Comparison of ENCODE assay signal across 8 mouse cellular contexts in genomic region chr6:52172501-52172900, GRCm38 (mm10). TPM values are rescaled to one million over a fixed set of nuclear protein-coding genes. Genes with fewer than 3 reads are reported as not detected.
A peak's percentile ranks its signal among the peaks of the same experiment; 100 is the strongest.
DNase-seq lines count a peak whose midpoint lies in the region; ATAC-seq and TF ChIP-seq lines count a peak whose summit lies in the region.

No protein-coding gene starts in this region.

- peak overlapping the region; percentile 75 for H3K27ac ChIP-seq in gastrocnemius, adult 2 months
- peak overlapping the region; percentile 93 for H3K27ac ChIP-seq in intestine, embryonic 16.5 days (ENCODE audit: low read length)
- H3K27ac ChIP-seq in liver, embryonic 16.5 days (ENCODE audit: low read length): no peak overlapping the region
- H3K27ac ChIP-seq in small intestine, adult 2 months (ENCODE audit: insufficient read depth, low read depth, low read length): peak overlapping the region; percentile 66

- H3K4me2 ChIP-seq in intestine, embryonic 16.5 days (ENCODE audit: low read depth, low read length): peak overlapping the region; percentile 79
- peak overlapping the region; percentile 34 for H3K4me2 ChIP-seq in liver, embryonic 16.5 days (ENCODE audit: low read depth, low read length)

- peak; percentile 96 for DNase-seq in 3T3-L1 (ENCODE audit: low read depth, low spot score)
- DNase-seq in adrenal gland, postnatal 14 days: peak; percentile 97
- DNase-seq in gastrocnemius, adult 2 months: peak; percentile 90
- no peak for DNase-seq in frontal cortex, postnatal 36 days (ENCODE audit: low spot score in 2 of 2)
- no peak for DNase-seq in left cerebral cortex, adult 11 months (ENCODE audit: low spot score)

- WGBS in intestine, embryonic 16.5 days: 2% methylated on average over 35 of the region's 35 CpGs
- WGBS in liver, embryonic 16.5 days (ENCODE audit: insufficient replicate concordance): 5% methylated on average over 35 of the region's 35 CpGs
- WGBS in small intestine, adult 2 months: 24% methylated on average over 35 of the region's 35 CpGs

- intact Hi-C loops in gastrocnemius, adult 2 months (cut with DNase I): no loop called here

- peak overlapping the region; percentile 71 for H3K4me3 ChIP-seq in gastrocnemius, adult 2 months
- H3K4me3 ChIP-seq in intestine, embryonic 16.5 days (ENCODE audit: low read length): peak overlapping the region; percentile 47
- peak overlapping the region; percentile 32 for H3K4me3 ChIP-seq in liver, embryonic 16.5 days (ENCODE audit: low read depth, low read length)
- peak overlapping the region; percentile 46 for H3K4me3 ChIP-seq in small intestine, adult 2 months (ENCODE audit: low read depth, low read length)

- H3K9me3 ChIP-seq in intestine, embryonic 16.5 days (ENCODE audit: control insufficient read depth, low read length): no peaks in the 10 kb centered on the region
- H3K9me3 ChIP-seq in liver, embryonic 16.5 days (replicated peaks; ENCODE audit: control insufficient read depth, low read length): no peaks in the 10 kb centered on the region

- peaks cover 16% of the 10 kb centered on the region; the same call in 1 of the 2 replicates for H3K27me3 ChIP-seq in intestine, embryonic 16.5 days (replicated peaks; ENCODE audit: control insufficient read depth, insufficient read depth, low read length)
- H3K27me3 ChIP-seq in liver, embryonic 16.5 days (ENCODE audit: control insufficient read depth, insufficient read depth, low read depth, low read length): peaks cover 92% of the 10 kb centered on the region
- H3K27me3 ChIP-seq in small intestine, adult 2 months (ENCODE audit: control insufficient read depth, insufficient read depth, low read length): peaks cover 42% of the 10 kb centered on the region

- peak overlapping the region; percentile 68 for H3K9ac ChIP-seq in intestine, embryonic 16.5 days (ENCODE audit: low read depth, low read length)
- no peak overlapping the region for H3K9ac ChIP-seq in liver, embryonic 16.5 days (ENCODE audit: low read depth, low read length)

- no peaks in the 10 kb centered on the region for H3K36me3 ChIP-seq in intestine, embryonic 16.5 days (ENCODE audit: control insufficient read depth, insufficient read depth, low read length)
- H3K36me3 ChIP-seq in liver, embryonic 16.5 days (ENCODE audit: control insufficient read depth, insufficient read depth): no peaks in the 10 kb centered on the region
- no peaks in the 10 kb centered on the region for H3K36me3 ChIP-seq in small intestine, adult 2 months (ENCODE audit: control insufficient read depth, insufficient read depth, low read length)

- ATAC-seq in intestine, embryonic 16.5 days: peak; percentile 58
- peak; percentile 50 for ATAC-seq in liver, embryonic 16.5 days (ENCODE audit: low read depth)

- no peak for TF ChIP-seq CTCF in gastrocnemius, adult 2 months (IDR thresholded peaks at IDR 0.05)
- no peak for TF ChIP-seq CTCF in small intestine, adult 2 months (IDR thresholded peaks at IDR 0.05; ENCODE audit: extremely low read depth, insufficient read length, insufficient replicate concordance, low read depth, low read length)

- TF ChIP-seq POLR2A in small intestine, adult 2 months (IDR thresholded peaks at IDR 0.05; ENCODE audit: low read depth, low read length): no peak

- H3K4me1 ChIP-seq in intestine, embryonic 16.5 days (ENCODE audit: control insufficient read depth, insufficient read depth, low read length): peaks cover 37% of the 10 kb centered on the region
- peaks cover 3% of the 10 kb centered on the region; the same call in 1 of the 2 replicates for H3K4me1 ChIP-seq in liver, embryonic 16.5 days (ENCODE audit: control insufficient read depth, low read depth, low read length)
- peaks cover 10% of the 10 kb centered on the region; the same call in 1 of the 2 replicates for H3K4me1 ChIP-seq in small intestine, adult 2 months (ENCODE audit: control insufficient read depth, insufficient read depth, insufficient read length, low read length)

RNA-seq across cellular contexts. Expression of gene 5730596B20Rik, which starts 4.8 kb away (rescaled TPM):
- 0.45 and 0.63 TPM in 2 replicates for total RNA-seq in adrenal gland, postnatal 14 days (2021)
- total RNA-seq in gastrocnemius, adult 2 months (2021): under 1 TPM in 1 of 2 experiments, not detected in 1; 0.10 TPM
- polyA plus RNA-seq in intestine, embryonic 16.5 days (2015; fragmentation: Nextera tagmentation; extraction: Ambion mirVana): 1.5 TPM in 2 replicates
- polyA plus RNA-seq in liver, embryonic 16.5 days (2015; fragmentation: Nextera tagmentation; extraction: Ambion mirVana): 0.04 and 0.05 TPM in 2 replicates
- polyA plus RNA-seq in small intestine, adult 2 months (2012; rRNA removed): 0.10 TPM in 1 of 2 replicates, not detected in the other

RNA-seq across cellular contexts. Expression of gene Hoxa2, which starts 7.9 kb away (rescaled TPM):
- total RNA-seq in adrenal gland, postnatal 14 days (2021): 3.3 and 3.8 TPM in 2 replicates
- under 1 TPM; 0.47 to 0.56 TPM for total RNA-seq in gastrocnemius, adult 2 months (2021)
- polyA plus RNA-seq in intestine, embryonic 16.5 days (2015; fragmentation: Nextera tagmentation; extraction: Ambion mirVana): 5.0 and 5.1 TPM in 2 replicates
- polyA plus RNA-seq in liver, embryonic 16.5 days (2015; fragmentation: Nextera tagmentation; extraction: Ambion mirVana): 0.22 and 0.44 TPM in 2 replicates
- polyA plus RNA-seq in small intestine, adult 2 months (2012; rRNA removed): 0.83 and 1.0 TPM in 2 replicates

RNA-seq across cellular contexts. Expression of gene Hoxa1, which starts 14.4 kb away (rescaled TPM):
- total RNA-seq in adrenal gland, postnatal 14 days (2021): 0.64 and 1.1 TPM in 2 replicates
- total RNA-seq in gastrocnemius, adult 2 months (2021): under 1 TPM; 0.13 to 0.22 TPM
- polyA plus RNA-seq in intestine, embryonic 16.5 days (2015; fragmentation: Nextera tagmentation; extraction: Ambion mirVana): 0.72 and 0.88 TPM in 2 replicates
- 0.20 TPM in 2 replicates for polyA plus RNA-seq in liver, embryonic 16.5 days (2015; fragmentation: Nextera tagmentation; extraction: Ambion mirVana)
- 0.11 and 0.28 TPM in 2 replicates for polyA plus RNA-seq in small intestine, adult 2 months (2012; rRNA removed)

RNA-seq across cellular contexts. Expression of gene Hoxa4, which starts 19.1 kb away (rescaled TPM):
- total RNA-seq in adrenal gland, postnatal 14 days (2021): 6.4 and 7.3 TPM in 2 replicates
- 1 to 10 TPM; 2.7 to 3.3 TPM for total RNA-seq in gastrocnemius, adult 2 months (2021)
- 1.7 and 2.4 TPM in 2 replicates for polyA plus RNA-seq in intestine, embryonic 16.5 days (2015; fragmentation: Nextera tagmentation; extraction: Ambion mirVana)
- polyA plus RNA-seq in liver, embryonic 16.5 days (2015; fragmentation: Nextera tagmentation; extraction: Ambion mirVana): 0.07 and 0.13 TPM in 2 replicates
- polyA plus RNA-seq in small intestine, adult 2 months (2012; rRNA removed): 2.3 and 2.4 TPM in 2 replicates

RNA-seq across cellular contexts. Expression of gene Hoxa5, which starts 31.9 kb away (rescaled TPM):
- 25.8 and 26.3 TPM in 2 replicates for total RNA-seq in adrenal gland, postnatal 14 days (2021)
- total RNA-seq in gastrocnemius, adult 2 months (2021): 1 to 10 TPM; 2.2 to 2.9 TPM
- polyA plus RNA-seq in intestine, embryonic 16.5 days (2015; fragmentation: Nextera tagmentation; extraction: Ambion mirVana): 15.3 and 15.5 TPM in 2 replicates
- 0.26 and 0.68 TPM in 2 replicates for polyA plus RNA-seq in liver, embryonic 16.5 days (2015; fragmentation: Nextera tagmentation; extraction: Ambion mirVana)
- polyA plus RNA-seq in small intestine, adult 2 months (2012; rRNA removed): 3.5 and 4.7 TPM in 2 replicates

Comparison
In these comparisons a context has a peak if more than half of its experiments do, and no peak if none do; other contexts are left out.
1. DNase-seq: peak in 3T3-L1 (single experiment), adrenal gland, postnatal 14 days (single experiment) and gastrocnemius, adult 2 months (single experiment); none in frontal cortex, postnatal 36 days (0 of 2) and left cerebral cortex, adult 11 months (single experiment).
2. Peak in every context shown above with its lines, with median percentiles within 50 percentile points of each other: H3K4me3 ChIP-seq.